Mouse (Mus musculus) CH12.LX (cell line): ENCODE measurements around the gene Ntm. TPM values are rescaled to one million over a fixed set of nuclear protein-coding genes. Genes with fewer than 3 reads are reported as not detected.

Experiments used
- DNase-seq: peaks from one replicate; pipeline ENCODE4 v3.0.0-alpha.2; 2013; ENCODE audit errors: extremely low read depth
- H3K27ac ChIP-seq: 2 replicates; pipeline ENCODE4 v1.5.1; 2012; ENCODE audit warnings: low read depth, mild to moderate bottlenecking, control low read depth, moderate library complexity; ENCODE audit not compliant: insufficient read depth
- H3K27me3 ChIP-seq: replicated peaks from 2 replicates; pipeline ENCODE3; 2012; ENCODE audit warnings: inconsistent platforms
- H3K36me3 ChIP-seq, 2 experiments: replicated peaks in 1 of 2; 2 replicates each; pipeline versions ENCODE3 to v1.6.1; 2012; ENCODE audit warnings: inconsistent platforms in 1 of 2, low read length in 1 of 2, mild to moderate bottlenecking in 1 of 2, mixed read lengths in 1 of 2, moderate library complexity in 1 of 2; ENCODE audit not compliant: control insufficient read depth in 1 of 2, insufficient read depth in 1 of 2
- H3K4me1 ChIP-seq, 2 experiments: 2 replicates each; pipeline ENCODE4 v1.6.1; 2012; ENCODE audit warnings: inconsistent platforms in 1 of 2, moderate library complexity in 1 of 2; ENCODE audit not compliant: insufficient read depth in 2 of 2, control insufficient read depth in 1 of 2
- H3K4me2 ChIP-seq: 2 replicates; pipeline ENCODE4 v1.6.1; 2012; ENCODE audit warnings: low read depth, mild to moderate bottlenecking, control low read depth; ENCODE audit not compliant: poor library complexity, insufficient read depth, severe bottlenecking
- H3K4me3 ChIP-seq, 3 experiments: fragments of 150-350 bp in 1 of 3; sonication (generic) in 1 of 3; replicated peaks in 1 of 3; 2 replicates each; pipeline versions ENCODE3 to v1.5.1; 2011 to 2012; ENCODE audit warnings: low read depth in 2 of 3, low read length in 2 of 3, mild to moderate bottlenecking in 2 of 3, moderate library complexity in 2 of 3, control low read depth in 1 of 3, improper control_type of control experiment in 1 of 3, inconsistent platforms in 1 of 3, mixed read lengths in 1 of 3; ENCODE audit not compliant: poor library complexity in 1 of 3
- H3K79me2 ChIP-seq: replicated peaks from 2 replicates; pipeline ENCODE4 v1.6.1; 2012; ENCODE audit warnings: mild to moderate bottlenecking, moderate library complexity; ENCODE audit not compliant: control insufficient read depth, poor library complexity, insufficient read depth, severe bottlenecking; ENCODE audit errors: extremely low read depth
- H3K9ac ChIP-seq: 2 replicates; pipeline ENCODE4 v1.6.1; 2012; ENCODE audit warnings: low read depth, mild to moderate bottlenecking, control low read depth, moderate library complexity; ENCODE audit not compliant: insufficient read depth
- H3K9me3 ChIP-seq: replicated peaks from 2 replicates; pipeline ENCODE3; 2012; ENCODE audit warnings: low read length, inconsistent platforms, mixed read lengths
- BHLHE40 ChIP-seq: IDR thresholded peaks from 2 replicates; pipeline ENCODE4 v1.6.1; 2011; ENCODE audit warnings: mild to moderate bottlenecking, low read depth, low read length, improper control_type of control experiment
- ELF1 ChIP-seq: IDR thresholded peaks from 2 replicates; pipeline ENCODE4 v1.6.1; 2014; ENCODE audit warnings: low read depth, mild to moderate bottlenecking, inconsistent platforms, low read length, improper control_type of control experiment
- GABPA ChIP-seq: IDR thresholded peaks from 2 replicates; pipeline ENCODE4 v1.6.1; 2012; ENCODE audit warnings: low read depth, low read length, improper control_type of control experiment, inconsistent platforms; ENCODE audit not compliant: insufficient replicate concordance
- HCFC1 ChIP-seq: IDR thresholded peaks from 2 replicates; pipeline ENCODE4 v1.6.1; 2012; ENCODE audit warnings: low read depth, mild to moderate bottlenecking, inconsistent platforms, low read length, improper control_type of control experiment
- IRF4 ChIP-seq: IDR thresholded peaks from 2 replicates; pipeline ENCODE4 v1.6.1; 2014; ENCODE audit warnings: low read depth, mild to moderate bottlenecking, inconsistent platforms, low read length, improper control_type of control experiment
- JUND ChIP-seq: conservative IDR thresholded peaks from 2 replicates; pipeline ENCODE4 v1.6.1; 2011; ENCODE audit warnings: low read depth, low read length, improper control_type of control experiment
- KAT2A ChIP-seq: IDR thresholded peaks from 2 replicates; pipeline ENCODE4 v1.6.1; 2012; ENCODE audit warnings: low read length, improper control_type of control experiment, inconsistent platforms; ENCODE audit not compliant: insufficient replicate concordance
- MAZ ChIP-seq: IDR thresholded peaks from 2 replicates; pipeline ENCODE4 v1.6.1; 2012; ENCODE audit warnings: low read depth, mild to moderate bottlenecking, inconsistent platforms, low read length, improper control_type of control experiment, moderate library complexity
- PAX5 ChIP-seq: IDR thresholded peaks from 2 replicates; pipeline ENCODE4 v1.6.1; 2012; ENCODE audit warnings: low read length, inconsistent platforms, mixed read lengths
- POLR2A ChIP-seq: IDR thresholded peaks from 2 replicates; pipeline ENCODE4 v1.6.1; 2011; ENCODE audit warnings: low read depth, mild to moderate bottlenecking, improper control_type of control experiment, low read length
- RAD21 ChIP-seq: IDR thresholded peaks from 2 replicates; pipeline ENCODE4 v1.6.1; 2011; ENCODE audit warnings: low read depth, mild to moderate bottlenecking, low read length, improper control_type of control experiment, moderate library complexity
- SIN3A ChIP-seq: IDR thresholded peaks from 2 replicates; pipeline ENCODE4 v1.6.1; 2012; ENCODE audit warnings: low read length, improper control_type of control experiment, inconsistent platforms
- UBTF ChIP-seq: IDR thresholded peaks from 2 replicates; pipeline ENCODE4 v1.6.1; 2012; ENCODE audit warnings: low read depth, mild to moderate bottlenecking, inconsistent platforms, low read length, improper control_type of control experiment, moderate library complexity
- USF2 ChIP-seq: conservative IDR thresholded peaks from 2 replicates; pipeline ENCODE4 v1.6.1; 2011; ENCODE audit warnings: low read depth, low read length, improper control_type of control experiment
- ZKSCAN1 ChIP-seq: IDR thresholded peaks from 2 replicates; pipeline ENCODE4 v1.6.1; 2012; ENCODE audit warnings: low read depth, inconsistent platforms, low read length, improper control_type of control experiment, borderline replicate concordance
- ZMIZ1 ChIP-seq: IDR thresholded peaks from 2 replicates; pipeline ENCODE4 v1.6.1; 2012; ENCODE audit warnings: low read depth, mild to moderate bottlenecking, inconsistent platforms, low read length, improper control_type of control experiment
- dilution Hi-C: fragments of 300-500 bp; cut with MboI; formaldehyde crosslinking; loops from 2 replicates; pipeline ENCODE4 v1.14.3; 2020; ENCODE audit warnings: low sequenced_read_pairs; ENCODE audit not compliant: extremely low pct_unique_long_range_greater_than_20kb, extremely low pct_ligation_motif_present
- in situ Hi-C: fragments of 300-500 bp; cut with MboI; formaldehyde crosslinking; loops from 3 replicates; pipeline ENCODE4 v1.14.3; 2019; ENCODE audit warnings: low sequenced_read_pairs, low pct_ligation_motif_present, low pct_unique_long_range_greater_than_20kb, mixed read lengths
- polyA plus RNA-seq: library from polyadenylated mRNA; unstranded; fragments of >175 nt; gene quantifications from 2 replicates; pipeline ENCODE4 v1.2.1, GENCODE M21; 2012; ENCODE audit warnings: low read depth; ENCODE audit not compliant: insufficient read length
- total RNA-seq, 2 experiments: library from RNA; depleted of rRNA; stranded (reverse); fragments of 300-350 nt in 1 of 2; fragments of >200 nt in 1 of 2; gene quantifications; 2 replicates each; pipeline ENCODE4 v1.2.3; 2012 to 2014

Ntm gene
- total and polyA plus RNA-seq, 3 experiments: not detected

GRCm38 (mm10) chr9:29748070-29748469 lies 214.9 kb downstream of the Ntm start:
- DNase-seq: no peak
- Histone ChIP-seq H3K27me3 (no peaks in the 10 kb centered on the region), H3K36me3 (no peaks in the 10 kb centered on the region), H3K4me3 (no peak overlapping the region), H3K79me2 (no peaks in the 10 kb centered on the region), H3K27ac (no peak overlapping the region), H3K9ac (no peak overlapping the region), H3K4me1 (no peaks in the 10 kb centered on the region), H3K4me2 (no peak overlapping the region), H3K9me3 (peaks cover 71% of the 10 kb centered on the region)
- no peak for TF ChIP-seq JUND
- TF ChIP-seq USF2: no peak
- TF ChIP-seq ZKSCAN1: no peak
- no peak for TF ChIP-seq SIN3A
- TF ChIP-seq MAZ: no peak
- TF ChIP-seq BHLHE40: no peak
- no peak for TF ChIP-seq PAX5
- dilution Hi-C loops: no loop called here
- in situ Hi-C loops: no loop called here

GRCm38 (mm10) chr9:29738835-29739526 lies 224.0 kb downstream of the Ntm start:
- TF ChIP-seq PAX5 (no peak), SIN3A (no peak), BHLHE40 (no peak), GABPA (no peak), UBTF (no peak), KAT2A (no peak), ELF1 (no peak), IRF4 (no peak), ZKSCAN1 (no peak), HCFC1 (no peak), ZMIZ1 (no peak), RAD21 (no peak), POLR2A (no peak), MAZ (no peak)
- Histone ChIP-seq H3K27ac (no peak overlapping the region), H3K4me3 (no peak overlapping the region), H3K36me3 (no peaks in the 10 kb centered on the region), H3K9me3 (peaks cover 71% of the 10 kb centered on the region), H3K27me3 (no peaks in the 10 kb centered on the region), H3K79me2 (no peaks in the 10 kb centered on the region), H3K9ac (no peak overlapping the region), H3K4me2 (no peak overlapping the region), H3K4me1 (no peaks in the 10 kb centered on the region)
- in situ Hi-C loops (no loop called here), dilution Hi-C loops (no loop called here)
- DNase-seq: no peak
